Mouse (Mus musculus) thymus, postnatal 4 days (tissue): ENCODE measurements around the gene Tatdn2.
"Not testable (repeated sequence)": the region's sequence is repeated elsewhere in the genome, so short reads cannot be mapped to it uniquely, and the experiment has no call there.

Source experiments
- DNase-seq: peaks from one replicate; pipeline ENCODE4 v3.0.0; 2021

The Tatdn2 gene

GRCm38 (mm10) chr6:113696582-113697221 lies at the start of gene Tatdn2:
TSS of gene Tatdn2 (plus strand) at chr6:113697050.
- peak; percentile 94 for DNase-seq

GRCm38 (mm10) chr6:113649346-113650196 lies 47.3 kb upstream of the Tatdn2 start:
- DNase-seq: no peak

GRCm38 (mm10) chr6:113650197-113650640 lies 46.6 kb upstream of the Tatdn2 start:
- no peak for DNase-seq

- DNase-seq: no peak
Measured at GRCm38 (mm10) chr6:113651626-113652025, 45.2 kb upstream of the Tatdn2 start.

GRCm38 (mm10) chr6:113653551-113653950 lies 43.3 kb upstream of the Tatdn2 start:
- no peak for DNase-seq

- no peak for DNase-seq
Measured at GRCm38 (mm10) chr6:113654102-113654501, 42.7 kb upstream of the Tatdn2 start.

- no peak for DNase-seq
Measured at GRCm38 (mm10) chr6:113654753-113655397, 42.0 kb upstream of the Tatdn2 start.

- no peak for DNase-seq
Measured at GRCm38 (mm10) chr6:113655475-113655874, 41.4 kb upstream of the Tatdn2 start.

GRCm38 (mm10) chr6:113656847-113657246 lies 40.0 kb upstream of the Tatdn2 start:
- no peak for DNase-seq

GRCm38 (mm10) chr6:113658226-113658625 lies 38.6 kb upstream of the Tatdn2 start:
- no peak for DNase-seq

- DNase-seq: no peak
Measured at GRCm38 (mm10) chr6:113659648-113660491, 37.0 kb upstream of the Tatdn2 start.

GRCm38 (mm10) chr6:113660492-113661352 lies 36.1 kb upstream of the Tatdn2 start:
- DNase-seq: no peak

- DNase-seq: no peak
Measured at GRCm38 (mm10) chr6:113661353-113662241, 35.3 kb upstream of the Tatdn2 start.

- no peak for DNase-seq
Measured at GRCm38 (mm10) chr6:113662964-113663700, 33.7 kb upstream of the Tatdn2 start.

- DNase-seq: no peak
Measured at GRCm38 (mm10) chr6:113664305-113664704, 32.5 kb upstream of the Tatdn2 start.

- no peak for DNase-seq
Measured at GRCm38 (mm10) chr6:113667611-113668122, 29.2 kb upstream of the Tatdn2 start.

GRCm38 (mm10) chr6:113668287-113669154 lies 28.3 kb upstream of the Tatdn2 start:
- peak; percentile 65 for DNase-seq

- DNase-seq: peak; percentile 69
Measured at GRCm38 (mm10) chr6:113669821-113670220, 27.0 kb upstream of the Tatdn2 start.

GRCm38 (mm10) chr6:113672029-113672428 lies 24.8 kb upstream of the Tatdn2 start:
- DNase-seq: not testable (repeated sequence)
